Mouse (Mus musculus) CD8-positive naive resting alpha-beta T cell, adult 2 months (primary cell): Measurements from ENCODE around the gene Gm10518.

ENCODE experiments used
- DNase-seq, 2 experiments: peaks; one replicate each; pipeline ENCODE4 v3.0.0; 2022; ENCODE audit warnings: low read depth in 2 of 2, low spot score in 2 of 2

The Gm10518 gene

GRCm38 (mm10) chr1:179832710-179833240 lies 29.6 kb downstream of the Gm10518 start:
- DNase-seq = no peak

- no peak for DNase-seq
Observed at GRCm38 (mm10) chr1:179833596-179833995, 30.4 kb downstream of the Gm10518 start.

GRCm38 (mm10) chr1:179835753-179836425 lies 32.7 kb downstream of the Gm10518 start:
- DNase-seq = no peak

- no peak for DNase-seq
Observed at GRCm38 (mm10) chr1:179836426-179837404, 33.5 kb downstream of the Gm10518 start.

DNA sequence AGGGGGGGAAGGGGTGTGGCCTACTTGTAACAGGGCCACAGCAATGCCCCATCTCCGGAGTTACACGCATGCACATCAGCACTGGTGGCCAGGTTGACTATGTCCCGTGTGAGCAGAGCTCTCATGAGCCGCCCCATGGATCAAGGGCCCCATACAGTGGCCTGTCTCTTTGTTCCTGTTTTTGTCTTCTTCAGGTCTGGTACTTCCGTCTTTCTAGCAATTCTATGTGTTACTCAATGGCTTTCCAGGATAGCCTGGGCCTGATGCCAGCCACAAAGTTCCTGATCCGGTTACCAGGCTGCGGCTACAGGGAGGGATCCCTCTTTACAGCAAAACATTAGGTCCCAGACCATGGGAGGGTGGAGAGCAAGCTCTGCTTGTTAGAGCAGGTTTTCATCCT lies 39.4 kb downstream of the Gm10518 start:
- no peak for DNase-seq

DNA sequence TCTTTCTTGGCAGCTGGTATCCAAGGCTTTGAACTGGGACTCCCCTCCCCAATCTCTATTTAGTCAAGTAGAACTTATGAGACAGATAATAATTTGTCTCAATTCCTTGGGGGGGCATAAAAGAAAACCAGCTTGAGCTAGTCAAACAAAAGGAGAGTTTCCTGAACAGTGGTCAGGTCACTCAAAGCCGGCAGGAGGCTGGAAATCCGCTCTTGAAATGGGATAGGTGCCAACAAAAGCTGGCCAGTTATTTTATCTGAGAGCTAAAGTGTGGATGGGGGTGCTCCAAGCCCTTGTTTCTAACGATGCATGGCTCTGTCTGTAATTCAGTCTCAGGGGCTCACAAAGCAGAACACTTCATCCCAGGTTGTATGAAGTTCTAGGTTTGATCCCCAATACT lies 40.8 kb downstream of the Gm10518 start:
- DNase-seq = no peak

DNA sequence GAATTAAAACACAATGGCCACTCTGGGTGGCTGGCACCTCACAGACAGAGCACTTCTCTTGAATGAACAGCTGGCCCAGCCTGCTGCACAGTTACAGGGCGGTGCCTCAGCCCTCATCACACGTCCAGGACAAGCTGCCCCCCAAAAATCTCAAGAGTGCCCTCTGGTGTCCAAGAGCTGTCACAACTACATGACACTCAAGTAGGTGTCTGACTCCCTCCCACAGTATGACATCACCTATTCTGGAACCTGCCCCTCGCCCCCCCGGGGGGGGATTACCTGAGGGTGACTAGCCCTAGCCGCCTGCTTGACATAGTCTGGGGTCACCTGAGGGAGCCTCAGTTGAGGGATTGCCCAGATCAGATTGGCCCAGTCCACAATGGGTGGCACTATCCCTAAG lies 41.7 kb downstream of the Gm10518 start:
- DNase-seq = peak; percentile 53 to 68

- no peak for DNase-seq
Observed at GRCm38 (mm10) chr1:179845832-179846499, 42.8 kb downstream of the Gm10518 start.

DNA sequence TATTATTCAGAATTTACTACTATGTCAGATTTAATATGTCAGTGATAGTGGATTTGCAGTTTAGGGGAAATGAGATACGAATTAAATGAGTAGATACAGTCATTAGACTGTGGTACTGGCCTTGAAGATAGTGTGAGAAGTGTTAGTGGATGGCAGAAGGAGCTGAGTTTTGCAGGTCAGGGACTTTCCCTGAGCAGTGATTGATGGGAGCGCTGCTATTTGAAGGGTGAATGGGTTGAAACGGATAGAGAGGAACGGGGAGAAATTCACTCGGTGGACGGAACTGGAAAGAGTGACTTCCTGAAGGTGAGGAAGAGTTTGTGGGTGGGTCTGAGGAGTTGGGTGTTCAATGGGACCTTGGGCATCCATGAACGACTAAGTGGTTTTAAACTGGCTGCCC lies 44.0 kb downstream of the Gm10518 start:
- no peak for DNase-seq

GRCm38 (mm10) chr1:179847759-179848389 lies 44.7 kb downstream of the Gm10518 start:
- DNase-seq = peak; percentile 44 to 74

DNA sequence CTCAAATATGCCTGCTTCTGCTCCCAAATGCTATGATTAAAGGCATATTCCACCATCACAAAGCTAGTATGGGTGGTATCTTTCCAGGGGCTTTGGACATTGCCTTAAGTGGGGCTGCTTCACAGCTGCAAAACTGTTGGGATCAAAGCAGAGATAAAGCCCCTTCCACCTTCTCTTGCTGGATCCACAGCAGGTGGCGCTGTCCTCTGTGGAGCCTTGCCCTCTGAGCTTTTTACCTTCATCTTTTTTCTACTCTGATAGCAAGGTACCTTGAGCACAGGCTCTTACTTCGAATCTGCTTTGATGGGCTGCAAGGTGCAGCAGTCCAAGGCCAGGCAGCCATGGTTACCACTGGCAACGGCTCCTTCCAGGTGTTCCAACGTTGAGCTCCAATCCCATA lies 50.2 kb downstream of the Gm10518 start:
- no peak for DNase-seq
